Mouse (Mus musculus): Measurements from ENCODE around the gene Ankrd7. TPM values are rescaled to one million over a fixed set of nuclear protein-coding genes. Genes with fewer than 3 reads are reported as not detected.

The Ankrd7 gene
- polyA plus RNA-seq, 1 experiment from 2014 or later = not detected

GRCm38 (mm10) chr6:18855323-18855722 is 10.8 kb upstream of the Ankrd7 start:
- peaks cover 30% of the 10 kb centered on the region for H3K36me3 ChIP-seq (ENCODE audit: control insufficient read depth, insufficient read depth)
- H3K27ac ChIP-seq (ENCODE audit: low read length) = no peak overlapping the region
- no peak overlapping the region for H3K9ac ChIP-seq (ENCODE audit: low read length)
- H3K4me1 ChIP-seq (ENCODE audit: control insufficient read depth, insufficient read depth, low read length) = 0 out of 2 replicates have a peak, but pooled peaks cover 2% of the 10 kb centered on the region
- no peak overlapping the region for H3K4me2 ChIP-seq (ENCODE audit: low read depth, low read length)
- H3K4me3 ChIP-seq (ENCODE audit: low read length) = no peak overlapping the region
- no peaks in the 10 kb centered on the region for H3K9me3 ChIP-seq (replicated peaks; ENCODE audit: control insufficient read depth, low read length)
- no peaks in the 10 kb centered on the region for H3K27me3 ChIP-seq (ENCODE audit: control insufficient read depth, insufficient read depth, low read length)
- ATAC-seq (replicated peaks; ENCODE audit: extremely low read depth, insufficient read depth, low FRiP score) = no peak

DNA sequence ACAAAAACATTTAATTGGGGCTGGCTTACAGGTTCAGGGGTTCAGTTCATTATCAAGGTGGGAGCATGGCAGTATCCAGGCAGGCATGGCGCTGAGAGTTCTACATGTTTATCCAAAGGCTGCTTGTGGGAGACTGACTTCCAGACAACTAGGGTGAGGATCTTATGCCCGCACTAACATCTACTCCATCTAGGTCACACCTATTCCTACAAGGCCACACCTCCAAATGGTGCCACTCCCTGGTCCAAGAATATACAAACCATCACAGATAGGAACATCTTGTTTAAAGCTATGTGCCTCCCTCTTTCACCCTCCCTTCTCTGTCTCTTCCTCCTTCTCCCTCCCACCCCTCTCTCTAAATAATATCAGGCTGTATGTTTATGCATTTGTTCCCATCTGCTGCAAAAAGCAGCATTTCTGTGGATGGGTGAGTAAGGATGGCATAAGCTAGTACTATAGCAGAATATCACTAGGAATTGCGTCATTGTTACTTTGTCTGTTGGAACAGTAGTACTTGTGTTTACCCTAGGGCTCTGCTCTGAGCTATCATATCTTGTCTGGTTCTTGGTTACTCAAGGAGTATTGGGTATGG is 9.5 kb upstream of the Ankrd7 start:
- H3K4me1 ChIP-seq (ENCODE audit: control insufficient read depth, insufficient read depth, low read length) = no peaks in the 10 kb centered on the region
- no peak overlapping the region for H3K4me2 ChIP-seq (ENCODE audit: low read depth, low read length)
- peaks cover 2% of the 10 kb centered on the region for H3K9me3 ChIP-seq (replicated peaks; ENCODE audit: control insufficient read depth, low read length)
- H3K36me3 ChIP-seq (ENCODE audit: control insufficient read depth, insufficient read depth) = peaks cover 30% of the 10 kb centered on the region
- no peak for ATAC-seq (replicated peaks; ENCODE audit: extremely low read depth, insufficient read depth, low FRiP score)
- H3K9ac ChIP-seq (ENCODE audit: low read length) = no peak overlapping the region
- no peak overlapping the region for H3K4me3 ChIP-seq (ENCODE audit: low read length)
- H3K27ac ChIP-seq (ENCODE audit: low read length) = no peak overlapping the region
- 94% methylated on average over 3 of the region's 3 CpGs for WGBS
- no peaks in the 10 kb centered on the region for H3K27me3 ChIP-seq (ENCODE audit: control insufficient read depth, insufficient read depth, low read length)

- Histone ChIP-seq H3K27ac (ENCODE audit: low read length) (no peak overlapping the region), H3K4me2 (ENCODE audit: low read depth, low read length) (no peak overlapping the region), H3K9me3 (replicated peaks; ENCODE audit: control insufficient read depth, low read length) (no peaks in the 10 kb centered on the region), H3K4me1 (ENCODE audit: control insufficient read depth, insufficient read depth, low read length) (no peaks in the 10 kb centered on the region), H3K36me3 (ENCODE audit: control insufficient read depth, insufficient read depth) (no peaks in the 10 kb centered on the region), H3K27me3 (ENCODE audit: control insufficient read depth, insufficient read depth, low read length) (no peaks in the 10 kb centered on the region), H3K9ac (ENCODE audit: low read length) (no peak overlapping the region), H3K4me3 (ENCODE audit: low read length) (no peak overlapping the region)
- ATAC-seq (replicated peaks; ENCODE audit: extremely low read depth, insufficient read depth, low FRiP score) = no peak
- 62% methylated on average over 2 of the region's 2 CpGs for WGBS
Measured at GRCm38 (mm10) chr6:18889030-18889429, 22.9 kb downstream of the Ankrd7 start.

- no peaks in the 10 kb centered on the region for H3K9me3 ChIP-seq (replicated peaks; ENCODE audit: control insufficient read depth, low read length)
- no peaks in the 10 kb centered on the region for H3K36me3 ChIP-seq (ENCODE audit: control insufficient read depth, insufficient read depth)
- no peaks in the 10 kb centered on the region for H3K4me1 ChIP-seq (ENCODE audit: control insufficient read depth, insufficient read depth, low read length)
- no peaks in the 10 kb centered on the region for H3K27me3 ChIP-seq (ENCODE audit: control insufficient read depth, insufficient read depth, low read length)
- H3K4me3 ChIP-seq (ENCODE audit: low read length) = no peak overlapping the region
- H3K4me2 ChIP-seq (ENCODE audit: low read depth, low read length) = no peak overlapping the region
- no peak for ATAC-seq (replicated peaks; ENCODE audit: extremely low read depth, insufficient read depth, low FRiP score)
- H3K27ac ChIP-seq (ENCODE audit: low read length) = no peak overlapping the region
- no peak overlapping the region for H3K9ac ChIP-seq (ENCODE audit: low read length)
Measured at GRCm38 (mm10) chr6:18894142-18894541, 28.0 kb downstream of the Ankrd7 start.

GRCm38 (mm10) chr6:18907173-18907572 is 41.1 kb downstream of the Ankrd7 start:
- no peak overlapping the region for H3K27ac ChIP-seq (ENCODE audit: low read length)
- H3K4me2 ChIP-seq (ENCODE audit: low read depth, low read length) = no peak overlapping the region
- H3K27me3 ChIP-seq (ENCODE audit: control insufficient read depth, insufficient read depth, low read length) = no peaks in the 10 kb centered on the region
- no peaks in the 10 kb centered on the region for H3K4me1 ChIP-seq (ENCODE audit: control insufficient read depth, insufficient read depth, low read length)
- no peaks in the 10 kb centered on the region for H3K9me3 ChIP-seq (replicated peaks; ENCODE audit: control insufficient read depth, low read length)
- ATAC-seq (replicated peaks; ENCODE audit: extremely low read depth, insufficient read depth, low FRiP score) = no peak
- H3K4me3 ChIP-seq (ENCODE audit: low read length) = no peak overlapping the region
- H3K36me3 ChIP-seq (ENCODE audit: control insufficient read depth, insufficient read depth) = no peaks in the 10 kb centered on the region
- whole genome bisulfite sequencing = 74% methylated on average over 2 of the region's 2 CpGs
- H3K9ac ChIP-seq (ENCODE audit: low read length) = no peak overlapping the region

DNA sequence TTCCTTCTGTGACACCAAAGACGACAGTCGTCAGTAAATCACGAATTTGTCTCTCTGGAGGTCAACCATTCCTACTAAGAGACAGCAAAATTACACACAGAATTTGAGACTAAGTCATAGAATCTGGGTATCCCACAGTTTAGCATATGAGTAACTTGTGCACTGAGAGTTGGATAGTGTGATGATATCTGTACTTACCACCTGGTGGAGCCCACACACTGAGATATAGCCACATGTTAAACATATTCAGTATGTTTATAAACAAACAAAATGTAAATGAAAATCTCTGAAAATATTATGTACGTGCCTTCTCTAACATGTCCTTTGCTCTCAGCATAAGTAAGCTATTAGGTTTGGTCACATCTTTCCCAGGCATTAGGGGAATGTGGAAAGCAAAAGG is 47.1 kb downstream of the Ankrd7 start:
- WGBS = 72% methylated on average over 4 of the region's 4 CpGs
- no peak overlapping the region for H3K27ac ChIP-seq (ENCODE audit: low read length)

DNA sequence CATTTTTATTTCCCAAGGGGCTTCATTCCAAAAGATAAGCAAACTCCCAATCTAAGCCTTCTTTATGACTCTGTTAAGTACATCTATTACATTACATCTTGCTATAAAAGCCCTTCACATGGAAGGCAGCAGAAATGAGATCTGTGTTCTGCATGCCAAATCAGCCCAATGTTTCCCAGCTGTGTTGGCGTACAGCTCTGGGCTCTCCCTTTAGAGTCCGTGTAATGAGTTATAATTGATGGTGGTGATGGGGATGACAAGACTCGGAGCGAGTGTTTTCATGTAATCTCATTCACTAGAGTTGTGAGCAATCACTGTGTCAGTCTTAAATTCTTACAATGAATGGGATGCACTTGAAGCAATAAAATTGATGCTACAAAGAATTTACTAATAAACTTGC is 49.9 kb downstream of the Ankrd7 start:
- WGBS = 72% methylated on average over 4 of the region's 4 CpGs
- no peak for ATAC-seq (replicated peaks; ENCODE audit: extremely low read depth, insufficient read depth, low FRiP score)
- no peak overlapping the region for H3K4me2 ChIP-seq (ENCODE audit: low read depth, low read length)
- no peak overlapping the region for H3K4me3 ChIP-seq (ENCODE audit: low read length)
- no peak overlapping the region for H3K27ac ChIP-seq (ENCODE audit: low read length)
- H3K9me3 ChIP-seq (replicated peaks; ENCODE audit: control insufficient read depth, low read length) = no peaks in the 10 kb centered on the region
- no peaks in the 10 kb centered on the region for H3K36me3 ChIP-seq (ENCODE audit: control insufficient read depth, insufficient read depth)
- H3K27me3 ChIP-seq (ENCODE audit: control insufficient read depth, insufficient read depth, low read length) = no peaks in the 10 kb centered on the region
- H3K9ac ChIP-seq (ENCODE audit: low read length) = no peak overlapping the region
- no peaks in the 10 kb centered on the region for H3K4me1 ChIP-seq (ENCODE audit: control insufficient read depth, insufficient read depth, low read length)

More for the DNA sequence above, 47.1 kb downstream of the Ankrd7 start:
- Histone ChIP-seq H3K4me2 (ENCODE audit: low read depth, low read length) (no peak overlapping the region), H3K36me3 (ENCODE audit: control insufficient read depth, insufficient read depth) (no peaks in the 10 kb centered on the region), H3K27me3 (ENCODE audit: control insufficient read depth, insufficient read depth, low read length) (no peaks in the 10 kb centered on the region), H3K9me3 (replicated peaks; ENCODE audit: control insufficient read depth, low read length) (no peaks in the 10 kb centered on the region), H3K4me1 (ENCODE audit: control insufficient read depth, insufficient read depth, low read length) (no peaks in the 10 kb centered on the region), H3K4me3 (ENCODE audit: low read length) (no peak overlapping the region), H3K9ac (ENCODE audit: low read length) (no peak overlapping the region)
- ATAC-seq (replicated peaks; ENCODE audit: extremely low read depth, insufficient read depth, low FRiP score) = no peak

DNA sequence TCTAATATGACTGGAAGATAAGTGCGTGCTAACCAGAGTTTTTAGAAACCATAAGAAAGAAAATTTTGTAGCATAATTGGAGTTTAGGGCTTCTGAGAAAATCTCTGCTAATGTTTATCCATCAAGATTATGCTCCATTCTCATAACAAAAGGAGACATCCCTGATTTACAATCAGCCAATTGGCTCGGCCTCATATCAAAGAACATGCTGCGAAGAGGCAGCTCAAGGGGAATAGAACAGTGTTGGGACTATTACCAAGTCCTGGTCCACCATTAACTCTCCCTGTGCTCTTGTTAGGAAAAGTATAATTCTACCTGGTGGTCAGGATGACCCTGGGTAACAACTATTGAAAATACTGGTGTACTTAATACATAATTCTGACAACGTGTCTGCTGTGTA is 50.4 kb downstream of the Ankrd7 start:
- H3K9me3 ChIP-seq (replicated peaks; ENCODE audit: control insufficient read depth, low read length) = no peaks in the 10 kb centered on the region
- H3K27ac ChIP-seq (ENCODE audit: low read length) = no peak overlapping the region
- H3K9ac ChIP-seq (ENCODE audit: low read length) = no peak overlapping the region
- no peak for ATAC-seq (replicated peaks; ENCODE audit: extremely low read depth, insufficient read depth, low FRiP score)
- WGBS = 78% methylated on average over 4 of the region's 4 CpGs
- H3K4me2 ChIP-seq (ENCODE audit: low read depth, low read length) = no peak overlapping the region
- no peaks in the 10 kb centered on the region for H3K36me3 ChIP-seq (ENCODE audit: control insufficient read depth, insufficient read depth)
- H3K27me3 ChIP-seq (ENCODE audit: control insufficient read depth, insufficient read depth, low read length) = no peaks in the 10 kb centered on the region
- H3K4me1 ChIP-seq (ENCODE audit: control insufficient read depth, insufficient read depth, low read length) = no peaks in the 10 kb centered on the region
- no peak overlapping the region for H3K4me3 ChIP-seq (ENCODE audit: low read length)
